Mouse (Mus musculus) ES-E14 (cell line): Measurements from ENCODE around the gene Dnajc10. TPM values are rescaled to one million over a fixed set of nuclear protein-coding genes. Genes with fewer than 3 reads are reported as not detected.

Experiments
- DNase-seq: peaks from one replicate; pipeline ENCODE4 v3.0.0-alpha.2; 2013; ENCODE audit warnings: low read depth, low spot score
- H3K27ac ChIP-seq: 2 replicates; pipeline ENCODE4 v1.5.1; 2012; ENCODE audit warnings: low read depth, mild to moderate bottlenecking, low read length, moderate library complexity, mixed read lengths; ENCODE audit not compliant: poor library complexity, insufficient read depth, severe bottlenecking
- H3K36me3 ChIP-seq: 2 replicates; pipeline ENCODE4 v1.6.1; 2012; ENCODE audit warnings: mild to moderate bottlenecking, low read length, moderate library complexity, mixed read lengths; ENCODE audit not compliant: control insufficient read depth, poor library complexity, insufficient read depth, severe bottlenecking
- H3K4me1 ChIP-seq, 2 experiments: fragments of 150-350 bp in 1 of 2; sonication (generic) in 1 of 2; 2 replicates each; pipeline ENCODE4 v1.6.1; 2012; ENCODE audit warnings: low read length in 2 of 2, mild to moderate bottlenecking in 1 of 2, mixed read lengths in 1 of 2; ENCODE audit not compliant: control insufficient read depth in 2 of 2, insufficient read depth in 2 of 2, poor library complexity in 1 of 2
- H3K4me3 ChIP-seq, 2 experiments: fragments of 150-350 bp in 1 of 2; sonication (generic) in 1 of 2; 2 replicates each; pipeline ENCODE4 v1.5.1; 2012; ENCODE audit warnings: low read length in 2 of 2, low read depth in 1 of 2, mild to moderate bottlenecking in 1 of 2, mixed read lengths in 1 of 2; ENCODE audit not compliant: insufficient read depth in 1 of 2, poor library complexity in 1 of 2, severe bottlenecking in 1 of 2
- H3K9ac ChIP-seq: 2 replicates; pipeline ENCODE4 v1.6.1; 2012; ENCODE audit warnings: low read depth, mild to moderate bottlenecking, low read length, mixed read lengths; ENCODE audit not compliant: poor library complexity, insufficient read depth, severe bottlenecking
- H3K9me3 ChIP-seq: fragments of 150-350 bp; sonication (generic); 2 replicates; pipeline ENCODE4 v1.6.1; 2012; ENCODE audit warnings: low read depth, mild to moderate bottlenecking, low read length; ENCODE audit not compliant: control insufficient read depth, insufficient read depth
- CHD2 ChIP-seq: IDR thresholded peaks from 2 replicates; pipeline ENCODE4 v1.6.1; 2014; ENCODE audit warnings: mild to moderate bottlenecking, low read depth, low read length, inconsistent platforms
- HCFC1 ChIP-seq: IDR thresholded peaks from 2 replicates; pipeline ENCODE4 v1.6.1; 2012; ENCODE audit warnings: low read length, inconsistent platforms, borderline replicate concordance; ENCODE audit not compliant: insufficient read depth
- MAFK ChIP-seq: IDR thresholded peaks from 2 replicates; pipeline ENCODE4 v1.6.1; 2014; ENCODE audit warnings: mild to moderate bottlenecking, low read depth, low read length, inconsistent platforms; ENCODE audit not compliant: insufficient read depth
- ZC3H11A ChIP-seq: IDR thresholded peaks from 2 replicates; pipeline ENCODE4 v1.6.1; 2012; ENCODE audit warnings: low read depth, mild to moderate bottlenecking, inconsistent platforms, low read length, borderline replicate concordance
- ZNF384 ChIP-seq: IDR thresholded peaks from 2 replicates; pipeline ENCODE4 v1.6.1; 2012; ENCODE audit warnings: low read depth, low read length, inconsistent platforms
- in situ Hi-C, 2 experiments: fragments of 600-800 bp; cut with MboI; formaldehyde crosslinking; loops; one replicate each; pipeline ENCODE4 v1.15.1; 2025; ENCODE audit warnings: low sequenced_read_pairs in 2 of 2, inconsistent platforms in 1 of 2; ENCODE audit not compliant: unreplicated experiment in 2 of 2
- total RNA-seq: library from RNA; depleted of rRNA; stranded (reverse); fragments of 300-350 nt; gene quantifications from 2 replicates; pipeline ENCODE4 v1.2.3, GENCODE M21; 2012

Dnajc10 gene
- total RNA-seq, 1 experiment = 78.3 TPM

GRCm38 (mm10) chr2:80309775-80310174 is 5.5 kb upstream of the Dnajc10 start:
- H3K36me3 ChIP-seq = no peaks in the 10 kb centered on the region
- no peak for TF ChIP-seq HCFC1
- TF ChIP-seq MAFK = peak; percentile 66; the same call in 1 of the 2 replicates
- no peak overlapping the region for H3K27ac ChIP-seq
- no peak overlapping the region for H3K9ac ChIP-seq
- H3K4me1 ChIP-seq = no peaks in the 10 kb centered on the region
- H3K4me3 ChIP-seq = no peak overlapping the region
- in situ Hi-C loops = no loop called here
- no peaks in the 10 kb centered on the region for H3K9me3 ChIP-seq
- no peak for DNase-seq

GRCm38 (mm10) chr2:80310772-80311171 is 4.5 kb upstream of the Dnajc10 start:
- Histone ChIP-seq H3K9ac (no peak overlapping the region), H3K9me3 (no peaks in the 10 kb centered on the region), H3K27ac (no peak overlapping the region), H3K4me3 (no peak overlapping the region), H3K4me1 (no peaks in the 10 kb centered on the region), H3K36me3 (no peaks in the 10 kb centered on the region)
- in situ Hi-C loops = no loop called here
- no peak for DNase-seq
- no peak for TF ChIP-seq MAFK
- no peak for TF ChIP-seq CHD2
- no peak for TF ChIP-seq HCFC1
- TF ChIP-seq ZNF384 = no peak
- TF ChIP-seq ZC3H11A = no peak

DNA sequence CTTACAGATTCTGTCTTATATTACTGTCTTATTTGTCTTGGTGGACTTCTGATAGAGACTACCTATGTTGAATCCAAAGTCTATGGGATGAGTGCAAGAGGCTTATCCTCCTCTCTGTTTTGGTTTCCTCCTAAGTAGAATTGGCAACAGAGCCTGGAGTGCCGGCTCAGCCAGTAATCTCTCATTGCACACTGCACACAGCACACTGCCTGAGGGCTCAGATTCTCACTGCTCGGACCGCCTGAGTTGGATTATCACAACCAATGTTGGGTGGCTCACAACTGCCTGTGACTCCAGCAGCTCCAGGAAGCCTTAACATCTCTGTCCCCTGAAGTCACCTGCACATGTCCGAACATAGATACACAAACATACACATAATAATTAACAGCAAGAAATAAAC is 3.9 kb upstream of the Dnajc10 start:
- Histone ChIP-seq H3K27ac (no peak overlapping the region), H3K36me3 (no peaks in the 10 kb centered on the region), H3K9ac (no peak overlapping the region), H3K9me3 (no peaks in the 10 kb centered on the region), H3K4me3 (no peak overlapping the region), H3K4me1 (no peaks in the 10 kb centered on the region)
- TF ChIP-seq HCFC1 (no peak), ZNF384 (no peak), MAFK (no peak), ZC3H11A (no peak), CHD2 (no peak)
- DNase-seq = no peak
- in situ Hi-C loops = no loop called here

DNA sequence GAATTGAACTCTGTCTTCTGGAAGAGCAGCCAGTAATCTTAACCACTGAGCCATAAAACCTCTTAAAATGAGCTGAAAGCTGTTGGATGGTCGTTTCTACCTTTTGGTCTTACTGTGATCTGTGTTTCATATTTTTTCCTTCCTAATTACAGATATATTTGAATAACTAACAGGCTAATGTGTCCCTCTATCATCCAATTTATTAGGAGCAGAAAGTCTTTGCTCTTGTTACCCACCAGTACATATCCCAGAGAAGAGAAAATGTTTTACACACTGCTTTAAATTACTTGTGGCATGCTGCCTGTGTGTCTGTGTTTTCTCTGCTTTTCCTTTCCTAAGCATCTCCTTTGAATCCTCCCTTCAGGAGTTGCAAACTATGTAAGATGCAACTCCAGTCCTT is 1.1 kb upstream of the Dnajc10 start:
- no peak overlapping the region for H3K27ac ChIP-seq
- H3K9me3 ChIP-seq = no peaks in the 10 kb centered on the region
- H3K9ac ChIP-seq = no peak overlapping the region
- DNase-seq = no peak
- peaks cover 3% of the 10 kb centered on the region for H3K36me3 ChIP-seq
- in situ Hi-C loops = no loop called here
- TF ChIP-seq CHD2 = no peak
- no peak for TF ChIP-seq HCFC1
- no peak for TF ChIP-seq ZC3H11A
- TF ChIP-seq MAFK = no peak
- TF ChIP-seq ZNF384 = no peak
- no peak overlapping the region for H3K4me3 ChIP-seq
- no peaks in the 10 kb centered on the region for H3K4me1 ChIP-seq

GRCm38 (mm10) chr2:80314854-80315241 is 418 bp upstream of the Dnajc10 start:
- Histone ChIP-seq H3K4me1 (no peaks in the 10 kb centered on the region), H3K36me3 (peaks cover 3% of the 10 kb centered on the region), H3K27ac (no peak overlapping the region), H3K9ac (no peak overlapping the region), H3K4me3 (peak overlapping the region; percentile 87 to 93), H3K9me3 (no peaks in the 10 kb centered on the region)
- DNase-seq = no peak
- TF ChIP-seq ZNF384 (no peak), CHD2 (no peak), MAFK (no peak), ZC3H11A (no peak), HCFC1 (no peak)
- in situ Hi-C loops = no loop called here
